Mouse (Mus musculus) frontal cortex, postnatal 10 days (tissue): ENCODE data around the gene Minos1.
A peak's percentile ranks its signal among the peaks of the same experiment; 100 is the strongest.

ENCODE experiments used
- DNase-seq, 2 experiments: peaks; one replicate each; pipeline ENCODE4 v3.0.0; 2022; ENCODE audit warnings: low spot score in 2 of 2, mixed read lengths in 1 of 2

The Minos1 gene

DNA sequence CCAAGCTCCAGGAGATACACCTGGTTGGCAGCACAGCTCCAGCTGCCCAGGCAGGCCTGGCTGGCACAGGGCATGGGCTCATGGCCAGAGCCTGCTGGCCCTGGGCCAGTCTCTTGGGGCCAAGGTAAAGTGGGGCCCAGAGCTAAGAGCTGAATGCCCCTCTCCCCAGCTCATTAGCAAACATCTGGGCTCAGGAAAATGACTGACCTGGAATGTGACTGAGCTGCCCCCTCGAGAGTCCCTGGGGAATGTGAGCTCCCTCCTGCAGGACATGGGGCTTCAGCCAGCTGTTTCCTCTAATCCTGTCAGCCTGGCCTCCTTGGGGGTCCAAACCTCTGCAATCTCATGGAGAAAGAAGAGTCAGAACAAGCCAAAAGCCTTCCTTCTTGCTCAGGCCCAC is 35.5 kb downstream of the Minos1 start:
- DNase-seq: no peak

DNA sequence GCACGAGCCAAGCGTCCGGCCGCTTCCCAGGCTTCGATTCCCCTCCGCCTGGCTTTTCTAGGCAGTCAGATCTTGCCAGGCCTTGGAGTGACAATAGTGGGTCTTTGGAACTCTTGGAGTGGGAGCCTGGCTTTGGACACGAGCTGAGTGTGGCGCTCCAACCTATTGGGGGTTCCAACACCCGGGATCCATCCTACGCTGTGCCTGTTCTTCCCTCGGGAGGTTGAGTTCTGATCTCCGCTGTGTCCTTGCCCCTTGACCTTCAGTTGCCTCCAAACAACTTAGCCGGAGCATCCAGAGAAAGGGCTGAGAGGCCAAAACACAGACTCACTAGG is 37.8 kb downstream of the Minos1 start:
- no peak for DNase-seq

DNA sequence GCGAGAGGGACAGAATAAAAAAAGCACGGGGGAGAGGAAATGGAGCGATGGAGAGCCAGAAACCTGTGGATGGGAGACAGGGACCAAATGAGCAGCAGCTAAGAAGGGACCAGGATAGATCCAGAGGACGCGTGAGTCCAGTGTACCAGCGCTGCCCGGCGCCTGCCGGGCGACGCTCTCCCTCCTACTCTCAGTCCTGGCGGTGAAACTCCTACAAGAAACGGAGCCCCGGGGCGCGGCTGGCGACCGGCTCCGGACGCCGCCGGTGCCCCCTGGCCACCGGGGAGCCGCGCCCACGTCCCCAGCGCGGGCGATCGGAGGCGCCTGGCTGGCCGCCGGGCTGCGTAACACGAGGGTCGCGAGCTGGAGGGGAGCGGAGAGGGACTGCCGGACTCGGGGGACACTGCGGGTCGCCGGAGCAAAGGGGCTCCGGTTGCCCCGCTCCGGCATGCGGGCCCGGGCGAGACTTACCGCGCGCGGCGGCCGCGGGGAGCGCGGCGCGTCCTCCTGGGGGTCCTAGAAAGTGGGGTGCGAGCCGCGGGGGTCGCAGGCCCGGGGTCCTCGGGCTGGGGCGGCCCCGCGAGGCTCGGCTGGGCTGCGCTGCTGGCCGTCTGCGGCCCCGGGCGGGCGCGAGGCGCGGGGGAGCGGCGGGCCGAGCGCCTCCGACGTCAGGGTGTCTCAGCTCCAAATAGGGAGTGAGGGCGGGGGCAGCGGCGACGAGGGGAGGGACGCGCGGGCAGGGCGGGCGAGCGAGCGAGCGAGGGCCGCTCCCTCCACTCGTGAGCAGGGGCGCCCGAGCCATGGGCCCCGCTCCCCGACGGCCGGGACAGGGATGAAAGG is 38.3 kb downstream of the Minos1 start, which contains the start of gene Nbl1:
Gene Nbl1 (minus strand): TSS at position 638 of the 840 bp plus-strand sequence.
- DNase-seq: no peak

DNA sequence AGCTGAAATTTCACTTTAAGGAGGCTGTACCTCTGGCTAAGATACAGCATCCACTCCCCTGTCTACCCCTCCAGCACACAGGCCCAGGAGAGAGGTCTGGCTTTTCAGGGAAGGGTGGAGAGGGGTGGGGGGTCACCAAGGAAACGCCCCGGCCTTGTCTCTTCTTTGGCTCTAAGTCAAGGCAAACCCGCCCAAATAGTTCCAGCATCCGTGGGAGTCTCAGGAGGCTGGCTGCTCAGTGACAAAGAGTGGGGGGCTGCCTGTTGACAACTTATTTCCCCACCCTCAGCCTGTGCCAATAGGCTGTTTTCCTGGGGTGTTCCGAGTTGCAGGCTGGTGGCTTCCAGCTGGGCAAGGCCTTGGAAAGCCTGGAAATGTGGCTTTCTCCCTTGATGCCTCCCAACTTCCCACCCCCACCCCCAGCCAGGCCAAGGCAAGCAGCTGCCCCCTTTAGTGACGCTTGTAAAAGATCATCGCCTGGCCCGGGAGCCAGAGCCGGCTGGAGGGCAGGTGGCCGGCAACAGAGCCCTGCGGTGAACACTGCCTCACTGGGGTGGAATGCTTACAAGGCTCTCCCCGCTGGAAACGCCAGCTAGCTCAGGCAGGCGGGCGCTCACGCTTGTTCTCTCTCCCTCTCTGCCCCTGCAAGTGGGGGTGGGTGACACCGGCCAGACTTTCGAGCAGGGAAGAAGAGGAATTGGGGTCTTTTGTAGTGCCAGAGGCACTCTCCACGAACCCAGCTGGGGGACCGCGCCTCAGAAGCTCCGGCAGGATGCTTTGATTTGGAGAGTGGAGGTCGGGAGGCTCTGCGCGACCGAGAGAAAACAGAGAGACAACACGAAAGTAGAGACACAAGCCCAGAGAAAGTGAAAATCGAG is 39.2 kb downstream of the Minos1 start:
- DNase-seq: no peak

DNA sequence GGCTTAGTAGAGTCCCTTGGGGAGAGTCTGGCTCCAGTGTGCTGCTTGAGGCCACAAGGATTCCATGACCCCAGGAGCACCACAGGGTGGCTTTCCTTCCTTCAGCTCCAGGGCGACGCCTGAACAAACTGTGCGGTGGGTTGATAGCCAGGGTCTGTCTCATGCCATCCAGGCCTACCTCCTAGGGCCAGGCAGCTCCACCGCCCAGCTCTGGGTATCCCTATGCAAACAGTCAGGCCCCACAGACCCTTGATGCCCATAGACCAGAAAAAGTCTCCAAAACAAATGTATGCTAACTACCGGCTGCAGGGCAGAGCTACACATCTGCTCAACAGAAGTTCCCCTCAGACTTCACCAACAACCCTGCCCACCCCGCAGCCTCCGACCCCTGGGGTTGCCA is 39.8 kb downstream of the Minos1 start:
- DNase-seq: no peak

GRCm38 (mm10) chr4:139090303-139090940 is 40.5 kb downstream of the Minos1 start:
- no peak for DNase-seq

DNA sequence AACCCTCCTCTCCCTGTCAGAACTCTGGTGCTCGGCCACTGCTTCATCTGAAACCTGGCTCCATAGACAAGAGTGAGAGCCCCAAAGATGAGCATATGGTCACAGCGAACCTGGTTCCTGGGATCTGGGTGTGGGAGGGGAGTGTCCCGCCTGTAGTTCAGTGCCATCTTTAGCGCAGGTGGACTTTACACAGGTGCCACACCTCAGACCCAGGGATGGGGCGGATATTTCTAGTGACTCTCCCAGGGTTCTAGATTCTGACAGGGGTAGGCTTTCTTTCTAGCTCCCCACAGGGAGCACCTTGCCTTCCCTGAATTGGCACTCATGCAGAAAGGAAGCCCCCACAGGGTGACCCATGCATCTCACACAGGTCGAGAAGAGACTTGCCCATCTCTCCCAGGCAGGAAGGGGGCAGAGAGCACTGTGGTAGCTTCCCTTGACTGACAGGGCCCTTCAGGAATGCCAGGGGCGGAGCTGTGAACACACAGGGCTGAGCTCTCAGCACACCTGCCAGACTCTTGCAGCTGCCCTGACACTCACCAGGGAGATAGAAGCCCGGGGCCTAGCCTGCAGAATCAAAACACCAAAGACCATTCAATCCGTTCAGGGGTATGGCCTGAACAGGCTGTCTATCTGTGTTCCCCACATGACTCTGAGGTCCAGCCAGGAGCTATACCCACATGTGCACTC is 41.8 kb downstream of the Minos1 start:
- DNase-seq: no peak

- DNase-seq: no peak
Measured at GRCm38 (mm10) chr4:139086984-139087383, 43.9 kb downstream of the Minos1 start.

- DNase-seq: peak in 1 of 2 experiments; percentile 85
Measured at GRCm38 (mm10) chr4:139086037-139086436, 44.9 kb downstream of the Minos1 start.

DNA sequence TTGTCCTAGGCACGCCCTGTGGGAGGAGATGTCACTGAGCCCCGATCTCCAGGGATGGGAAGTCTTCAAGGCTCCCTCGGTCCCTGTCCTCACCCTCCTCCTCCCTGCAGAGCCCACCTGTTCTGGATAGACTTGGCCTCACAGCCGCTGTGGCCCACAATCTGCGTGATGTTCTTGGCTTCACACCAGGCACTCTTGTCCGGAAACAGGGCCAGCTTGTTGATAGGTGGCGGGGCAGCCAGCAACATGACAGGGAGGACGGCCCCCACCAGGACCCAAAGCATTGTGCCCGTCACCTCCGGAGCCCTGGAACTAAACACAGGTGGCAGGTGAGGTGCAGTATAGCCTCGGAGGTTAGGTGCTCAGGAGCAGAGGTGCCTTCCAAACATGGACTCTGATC is 45.6 kb downstream of the Minos1 start:
- DNase-seq: no peak

DNA sequence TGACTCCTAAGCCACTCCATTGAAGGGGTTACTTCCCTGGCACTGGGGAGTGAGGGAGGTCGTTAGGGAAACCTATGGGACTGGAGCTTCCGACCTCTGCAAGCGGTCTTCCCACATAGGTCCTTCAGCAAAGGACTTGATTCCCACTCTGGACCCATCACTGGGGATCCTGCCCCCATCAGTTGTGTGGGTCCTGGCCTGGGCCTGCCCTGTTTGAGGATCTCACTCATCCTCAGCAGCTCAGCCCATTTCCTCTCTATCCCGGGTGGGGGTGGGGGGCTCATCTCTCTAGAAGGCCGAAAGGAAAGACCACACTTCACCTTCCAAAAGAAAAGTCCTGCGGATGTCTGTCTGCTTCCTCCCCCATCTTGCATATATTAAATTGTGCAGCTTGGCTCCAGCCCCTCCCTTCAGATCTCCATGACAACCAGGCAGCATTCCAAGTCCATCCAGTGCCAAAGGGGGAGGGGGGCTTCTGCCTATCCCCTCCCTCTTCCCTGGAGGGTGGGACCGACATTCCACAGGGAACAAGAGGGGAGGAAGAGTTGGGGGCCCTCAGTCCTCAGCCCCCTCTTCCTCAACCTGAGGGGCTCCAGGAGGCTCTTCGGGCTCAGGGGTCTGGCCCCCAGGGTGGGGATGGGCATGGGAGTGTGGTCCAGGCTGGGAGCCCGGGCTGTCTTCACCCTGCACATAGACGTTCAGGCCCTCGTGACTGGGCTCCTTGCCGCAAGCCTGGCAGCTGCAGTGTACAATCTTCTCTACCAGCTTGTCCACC is 47.9 kb downstream of the Minos1 start:
- peak; percentile 68 to 69 for DNase-seq

DNA sequence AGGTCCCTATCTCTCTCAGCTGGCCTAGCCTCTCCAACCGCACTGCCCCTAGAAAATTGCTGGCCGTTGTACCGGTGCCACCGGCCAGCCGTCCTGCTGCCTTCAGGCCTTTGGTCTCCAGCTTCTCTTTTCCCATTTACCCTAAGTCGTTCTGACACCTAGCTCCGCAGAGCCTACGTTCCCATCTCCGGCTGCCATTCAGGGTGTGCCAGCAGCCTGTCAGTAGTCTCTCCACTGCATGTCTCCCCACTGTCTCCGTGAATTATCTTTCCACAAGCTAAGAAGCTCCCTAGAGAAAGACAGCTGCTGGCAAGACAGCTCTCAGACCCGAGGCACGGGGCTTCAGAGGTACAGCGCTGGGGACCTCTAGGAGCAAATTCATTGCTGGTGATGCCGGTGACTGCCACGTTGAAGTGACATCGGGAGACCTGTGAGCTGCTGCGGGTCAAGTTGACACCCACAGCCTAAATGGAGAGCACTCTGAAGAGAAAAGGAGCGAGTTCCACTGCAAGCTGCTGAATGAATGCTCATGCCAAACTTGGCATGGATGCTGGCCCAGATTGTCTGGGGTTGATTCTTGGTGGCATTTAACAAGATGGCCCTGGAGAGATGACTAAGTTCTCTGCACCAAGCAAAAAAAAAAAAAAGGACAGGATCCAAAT is 49.5 kb downstream of the Minos1 start:
- DNase-seq: no peak

GRCm38 (mm10) chr4:139080259-139080658 is 50.7 kb downstream of the Minos1 start:
- DNase-seq: no peak

- DNase-seq: no peak
Measured at GRCm38 (mm10) chr4:139079439-139079838, 51.5 kb downstream of the Minos1 start.

- DNase-seq: no peak
Measured at GRCm38 (mm10) chr4:139078726-139079125, 52.2 kb downstream of the Minos1 start.

- DNase-seq: no peak
Measured at GRCm38 (mm10) chr4:139078313-139078712, 52.6 kb downstream of the Minos1 start.

DNA sequence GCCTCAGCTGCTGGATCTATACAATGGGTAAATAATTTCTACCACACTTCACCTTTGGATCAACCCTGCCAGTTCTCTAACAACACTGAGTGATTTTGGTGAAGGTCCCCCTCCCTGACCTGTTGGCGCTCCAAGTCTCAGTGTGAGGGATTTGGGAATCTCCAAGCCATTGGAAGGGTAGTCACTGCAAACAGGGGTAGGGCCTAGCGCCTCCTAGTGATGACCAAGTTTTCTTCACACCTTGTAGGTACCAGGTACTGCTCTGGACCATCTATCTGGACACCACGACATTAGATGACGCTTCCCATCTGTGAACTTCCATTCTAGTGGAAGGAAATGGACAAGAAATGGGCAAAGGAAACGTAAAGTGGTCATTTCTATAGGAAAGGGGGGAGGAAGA is 55.0 kb downstream of the Minos1 start:
- DNase-seq: no peak

DNA sequence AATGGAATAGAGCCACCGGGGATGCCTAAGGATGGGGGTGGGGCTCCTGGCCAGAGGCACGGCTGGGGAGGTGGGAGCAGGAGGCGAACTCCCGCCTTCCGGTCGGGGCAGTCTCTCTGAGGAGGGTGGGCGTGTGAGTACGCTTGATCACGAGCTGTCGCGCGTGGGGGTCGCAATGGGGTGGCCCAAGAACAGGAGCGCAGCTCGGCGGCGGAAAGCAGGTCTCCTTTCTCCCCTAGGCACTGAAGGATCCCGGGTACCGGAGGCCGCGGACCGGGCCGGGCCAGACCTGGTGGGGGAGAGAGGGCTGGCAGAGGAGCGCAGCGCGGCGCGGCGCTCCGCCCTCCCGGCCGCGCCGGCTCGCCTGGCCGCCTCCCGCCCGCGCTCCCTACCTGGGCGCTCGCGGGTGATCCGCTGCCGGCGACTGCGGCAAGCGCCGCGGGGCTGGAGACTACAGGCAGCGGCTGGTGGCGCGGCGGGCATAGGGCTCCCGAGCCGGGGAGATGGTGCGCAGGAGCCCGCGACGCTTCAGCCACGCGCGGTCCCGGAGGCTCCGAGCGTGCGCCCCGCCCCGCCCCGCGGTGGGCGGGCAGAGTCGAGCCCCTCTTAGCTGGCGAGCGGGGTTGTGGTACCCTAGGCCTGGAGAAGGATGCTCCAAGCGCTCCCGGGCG is 55.7 kb downstream of the Minos1 start, which contains the start of gene Htr6:
Gene Htr6 (minus strand): TSS at position 530 of the 671 bp plus-strand sequence.
- peak in 1 of 2 experiments; percentile 27 for DNase-seq

DNA sequence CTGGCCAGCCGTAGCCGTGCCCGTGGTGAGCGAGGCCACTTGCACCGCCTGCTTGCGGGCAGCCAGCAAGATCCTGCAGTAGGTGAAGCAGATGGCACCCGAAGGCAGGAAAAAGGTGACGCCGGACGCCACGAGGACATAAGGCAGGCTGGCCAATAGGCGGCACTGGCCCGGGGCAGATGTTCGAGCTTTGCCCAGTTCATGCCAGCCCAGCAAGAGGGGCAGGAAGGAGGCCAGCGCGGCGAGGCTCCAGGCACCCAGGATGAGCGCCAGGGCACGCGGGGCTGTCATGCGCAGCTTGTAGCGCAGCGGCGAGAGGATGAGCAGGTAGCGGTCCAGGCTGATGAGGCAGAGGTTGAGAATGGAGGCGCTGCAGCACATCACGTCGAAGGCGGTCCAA is 56.9 kb downstream of the Minos1 start:
- DNase-seq: no peak

- DNase-seq: peak in 1 of 2 experiments; percentile 35
Measured at GRCm38 (mm10) chr4:139068287-139068686, 62.6 kb downstream of the Minos1 start.
